Mouse (Mus musculus) bone marrow macrophage, adult 2 months (primary cell): ENCODE results near the gene Fastkd1.

Source experiments
- CTCF ChIP-seq: IDR thresholded peaks from 2 replicates; pipeline ENCODE4 v1.5.1; 2012; ENCODE audit warnings: low read depth, mild to moderate bottlenecking, low read length, moderate library complexity
- POLR2A ChIP-seq: IDR thresholded peaks from 2 replicates; pipeline ENCODE4 v1.6.1; 2012; ENCODE audit warnings: mild to moderate bottlenecking, low read depth, low read length, borderline replicate concordance

- no peak for TF ChIP-seq POLR2A
- TF ChIP-seq CTCF: no peak
Observed at GRCm38 (mm10) chr2:69719121-69719520, 5.8 kb upstream of the Fastkd1 start.
